Mouse (Mus musculus): ENCODE measurements around the gene Olfr963.
"Not testable (repeated sequence)": the region's sequence is repeated elsewhere in the genome, so short reads cannot be mapped to it uniquely, and the experiment has no call there.

Olfr963 gene

GRCm38 (mm10) chr9:39666905-39667304, at the start of gene Olfr963:
TSS of gene Olfr963 (plus strand) at chr9:39667205.
- no peak for DNase-seq

GRCm38 (mm10) chr9:39621073-39621472, 45.9 kb upstream of the Olfr963 start, which contains the start of gene Olfr960:
TSS of gene Olfr960 (plus strand) at chr9:39621373.
- no peak for DNase-seq

- no peak for DNase-seq
These were observed 43.2 kb upstream of the Olfr963 start for GRCm38 (mm10) chr9:39623783-39624182.

- DNase-seq, result no peak
These were observed 42.3 kb upstream of the Olfr963 start for GRCm38 (mm10) chr9:39624711-39625110.

- no peak for DNase-seq
These were observed 37.9 kb upstream of the Olfr963 start for GRCm38 (mm10) chr9:39629069-39629468.

GRCm38 (mm10) chr9:39633913-39634594, 33.0 kb upstream of the Olfr963 start:
- DNase-seq, result no peak

GRCm38 (mm10) chr9:39644785-39645184, 22.2 kb upstream of the Olfr963 start, which contains the start of gene Olfr961:
TSS of gene Olfr961 (plus strand) at chr9:39645085.
- DNase-seq, result no peak

GRCm38 (mm10) chr9:39647382-39647781, 19.6 kb upstream of the Olfr963 start:
- no peak for DNase-seq

- no peak for DNase-seq
These were observed 12.1 kb upstream of the Olfr963 start for GRCm38 (mm10) chr9:39654756-39655396.

- DNase-seq, result no peak
These were observed 2.7 kb downstream of the Olfr963 start for GRCm38 (mm10) chr9:39669723-39670122.

- no peak for DNase-seq
These were observed 7.8 kb downstream of the Olfr963 start for GRCm38 (mm10) chr9:39674820-39675219.

GRCm38 (mm10) chr9:39678557-39678956, 11.6 kb downstream of the Olfr963 start:
- DNase-seq, result no peak

GRCm38 (mm10) chr9:39679280-39679679, 12.3 kb downstream of the Olfr963 start:
- no peak for DNase-seq

GRCm38 (mm10) chr9:39701123-39701522, 34.1 kb downstream of the Olfr963 start:
- DNase-seq, result not testable (repeated sequence)

GRCm38 (mm10) chr9:39707017-39707416, 40.0 kb downstream of the Olfr963 start, which contains the start of gene Olfr149:
TSS of gene Olfr149 (minus strand) at chr9:39707117.
- no peak for DNase-seq

GRCm38 (mm10) chr9:39708958-39709357, 42.0 kb downstream of the Olfr963 start:
- DNase-seq, result no peak

GRCm38 (mm10) chr9:39711053-39711452, 44.0 kb downstream of the Olfr963 start, which contains the start of gene Olfr965:
TSS of gene Olfr965 (plus strand) at chr9:39711353.
- DNase-seq, result no peak
